Mouse (Mus musculus) cortical plate, adult 2 months (tissue): ENCODE results near the gene 4933411K16Rik.

Experiments used
- CTCF ChIP-seq: fragments of 200-500 bp; IDR thresholded peaks from 2 replicates; pipeline ENCODE4 v1.5.1; 2011; ENCODE audit warnings: mild to moderate bottlenecking, control low read depth, low read length; ENCODE audit not compliant: insufficient read depth; ENCODE audit errors: extremely low read depth
- POLR2A ChIP-seq: fragments of 200-500 bp; IDR thresholded peaks from 2 replicates; pipeline ENCODE4 v1.6.1; 2011; ENCODE audit warnings: mild to moderate bottlenecking, low read length, control low read depth; ENCODE audit not compliant: insufficient read depth; ENCODE audit errors: extremely low read depth

DNA sequence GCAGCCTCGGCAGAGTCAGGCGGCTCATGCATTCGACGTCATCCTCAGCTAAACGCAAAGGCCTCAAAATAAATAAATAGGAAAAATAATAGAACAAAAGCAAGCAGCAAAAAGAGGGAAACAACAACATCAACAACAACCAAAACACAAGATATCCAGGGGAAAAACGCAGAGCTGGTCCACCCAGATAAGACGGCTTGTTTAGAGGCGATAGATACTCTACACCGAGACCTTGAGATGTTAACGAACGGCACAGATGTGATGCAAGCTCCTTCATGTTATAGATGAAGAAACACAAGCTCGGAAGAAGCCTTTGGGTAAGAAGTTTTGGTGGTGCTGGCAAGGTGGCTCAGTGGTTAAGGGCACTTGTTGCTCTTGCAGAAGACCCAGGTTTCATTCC is 27.0 kb downstream of the 4933411K16Rik start:
- TF ChIP-seq POLR2A (no peak), CTCF (no peak)
